Mouse (Mus musculus) ES-E14 (cell line): ENCODE results near the gene Frem1.

Experiments used
- CHD2 ChIP-seq: IDR thresholded peaks from 2 replicates; pipeline ENCODE4 v1.6.1; 2014; ENCODE audit warnings: mild to moderate bottlenecking, low read depth, low read length, inconsistent platforms
- HCFC1 ChIP-seq: IDR thresholded peaks from 2 replicates; pipeline ENCODE4 v1.6.1; 2012; ENCODE audit warnings: low read length, inconsistent platforms, borderline replicate concordance; ENCODE audit not compliant: insufficient read depth
- MAFK ChIP-seq: IDR thresholded peaks from 2 replicates; pipeline ENCODE4 v1.6.1; 2014; ENCODE audit warnings: mild to moderate bottlenecking, low read depth, low read length, inconsistent platforms; ENCODE audit not compliant: insufficient read depth
- ZC3H11A ChIP-seq: IDR thresholded peaks from 2 replicates; pipeline ENCODE4 v1.6.1; 2012; ENCODE audit warnings: low read depth, mild to moderate bottlenecking, inconsistent platforms, low read length, borderline replicate concordance
- ZNF384 ChIP-seq: IDR thresholded peaks from 2 replicates; pipeline ENCODE4 v1.6.1; 2012; ENCODE audit warnings: low read depth, low read length, inconsistent platforms

- TF ChIP-seq CHD2 (no peak), HCFC1 (no peak), ZNF384 (no peak), ZC3H11A (no peak), MAFK (no peak)
These were observed 187.0 kb downstream of the Frem1 start for GRCm38 (mm10) chr4:82864974-82865699.
